Mouse (Mus musculus): ENCODE results near the gene Pam.

Pam gene

DNA sequence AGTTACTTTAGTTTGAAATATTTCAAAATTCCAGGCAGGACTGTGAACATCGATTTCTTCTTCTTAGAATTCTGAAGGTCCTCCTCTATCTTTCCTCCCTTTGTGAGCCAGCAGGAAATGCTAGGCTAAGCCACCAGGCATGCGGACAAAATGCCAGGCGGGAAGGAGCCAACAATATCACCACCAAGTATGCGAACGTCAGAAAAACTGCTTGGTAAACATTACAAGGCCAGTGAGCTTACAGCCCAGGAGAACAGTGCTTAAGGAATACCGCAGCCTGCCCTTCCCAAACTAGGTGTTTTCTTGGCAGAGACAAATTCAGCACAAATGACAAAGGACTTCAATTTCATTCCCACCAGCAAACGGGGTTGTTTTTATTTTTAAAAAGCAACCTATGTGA lies 15.8 kb downstream of the Pam start:
- DNase-seq (ENCODE audit: low spot score) = no peak

DNA sequence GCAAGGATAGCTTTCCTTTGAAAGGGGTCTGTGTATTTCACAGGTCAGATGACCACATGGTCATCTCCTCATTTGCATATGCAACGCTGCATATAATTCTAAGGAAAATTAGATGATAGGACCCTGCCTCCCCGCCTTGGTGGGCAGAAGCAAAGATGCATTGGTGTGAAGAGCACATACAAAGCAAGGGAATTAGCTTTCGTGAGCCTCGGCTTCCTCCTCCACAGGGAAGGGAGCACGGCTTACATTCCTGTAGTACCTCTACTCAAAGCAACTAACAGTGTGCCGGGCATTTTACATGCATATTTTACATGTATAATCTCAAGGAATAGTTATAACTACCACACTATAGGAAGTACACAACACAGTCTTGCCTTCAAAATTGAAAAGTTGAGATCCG lies 16.7 kb downstream of the Pam start:
- no peak for DNase-seq (ENCODE audit: low spot score)

DNA sequence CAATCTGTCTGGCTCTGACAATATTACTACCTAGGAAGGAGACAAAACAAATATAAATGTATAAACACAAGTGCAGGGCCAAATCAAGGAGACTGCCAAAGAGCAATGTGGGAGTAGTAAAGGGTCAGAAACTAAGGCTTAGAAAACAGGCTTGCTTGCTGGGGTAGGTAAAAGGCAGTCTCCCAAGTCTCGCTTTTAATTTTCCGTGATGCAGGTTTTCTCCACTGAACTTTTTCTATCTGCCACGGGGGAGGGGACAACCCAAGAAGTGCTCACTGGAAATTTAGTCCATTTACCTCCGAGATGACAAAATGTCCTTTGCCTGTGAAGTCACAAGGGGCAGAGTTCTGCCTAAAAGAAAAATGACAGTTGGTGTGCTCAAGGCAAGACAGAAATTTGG lies 21.6 kb downstream of the Pam start:
- DNase-seq (ENCODE audit: low spot score) = no peak

DNA sequence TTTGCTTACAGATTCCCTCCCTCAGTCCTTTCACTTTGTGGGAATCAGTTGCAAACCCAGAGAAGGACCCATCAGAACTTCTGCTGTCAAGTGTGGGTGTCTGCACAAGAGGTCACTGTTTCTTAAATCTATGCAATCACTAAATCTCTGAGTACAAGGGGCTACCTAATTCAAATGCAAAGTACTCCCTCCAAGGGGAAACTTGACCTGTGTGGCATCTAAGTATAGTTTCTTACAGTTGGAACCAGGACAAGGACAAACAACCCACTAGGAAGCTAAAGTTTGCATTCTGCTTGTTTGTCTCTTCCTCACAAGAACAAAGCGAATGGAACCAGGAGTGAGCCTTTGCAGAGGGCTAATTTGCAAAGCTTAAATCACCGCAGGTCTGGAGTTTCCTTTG lies 22.3 kb downstream of the Pam start:
- no peak for DNase-seq (ENCODE audit: low spot score)

DNA sequence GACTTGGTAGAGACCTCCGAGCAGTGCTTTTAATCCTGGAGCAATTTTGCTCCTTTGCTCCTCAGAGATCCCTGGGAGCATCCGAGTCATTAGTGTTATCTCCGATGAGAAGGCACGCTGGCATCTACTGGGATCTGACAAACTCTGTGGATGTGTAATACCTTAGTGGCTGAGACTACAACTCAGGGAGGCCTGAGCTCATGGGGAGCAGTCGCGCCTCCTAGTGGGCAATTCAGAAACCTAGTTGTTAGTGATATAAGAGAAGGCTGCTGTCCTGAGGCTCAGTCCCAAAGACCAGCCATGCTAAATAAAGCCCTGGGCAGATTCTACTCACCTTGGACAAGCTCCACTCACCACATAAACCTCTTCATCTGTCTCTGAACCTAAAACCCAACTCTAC lies 23.4 kb downstream of the Pam start:
- no peak for DNase-seq (ENCODE audit: low spot score)

DNA sequence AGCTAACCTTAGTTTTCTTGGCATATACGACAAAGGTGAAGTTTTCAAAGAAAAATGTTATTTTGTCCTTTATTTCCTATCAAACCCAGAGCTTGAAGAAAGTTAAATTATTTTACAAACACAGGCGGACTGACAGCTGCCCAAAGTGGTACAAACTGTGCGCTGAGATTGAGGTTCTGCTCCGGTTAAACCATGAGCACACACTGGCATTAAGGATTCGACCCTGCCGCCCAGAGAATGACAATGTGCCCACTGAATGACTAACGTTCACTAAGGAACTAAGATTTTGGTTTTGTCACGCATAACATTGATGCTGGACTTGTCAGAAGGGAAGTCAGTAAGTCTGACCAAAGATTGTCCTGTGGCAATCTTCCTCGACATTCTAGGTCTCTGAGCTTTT lies 24.0 kb downstream of the Pam start:
- DNase-seq (ENCODE audit: low spot score) = no peak

DNA sequence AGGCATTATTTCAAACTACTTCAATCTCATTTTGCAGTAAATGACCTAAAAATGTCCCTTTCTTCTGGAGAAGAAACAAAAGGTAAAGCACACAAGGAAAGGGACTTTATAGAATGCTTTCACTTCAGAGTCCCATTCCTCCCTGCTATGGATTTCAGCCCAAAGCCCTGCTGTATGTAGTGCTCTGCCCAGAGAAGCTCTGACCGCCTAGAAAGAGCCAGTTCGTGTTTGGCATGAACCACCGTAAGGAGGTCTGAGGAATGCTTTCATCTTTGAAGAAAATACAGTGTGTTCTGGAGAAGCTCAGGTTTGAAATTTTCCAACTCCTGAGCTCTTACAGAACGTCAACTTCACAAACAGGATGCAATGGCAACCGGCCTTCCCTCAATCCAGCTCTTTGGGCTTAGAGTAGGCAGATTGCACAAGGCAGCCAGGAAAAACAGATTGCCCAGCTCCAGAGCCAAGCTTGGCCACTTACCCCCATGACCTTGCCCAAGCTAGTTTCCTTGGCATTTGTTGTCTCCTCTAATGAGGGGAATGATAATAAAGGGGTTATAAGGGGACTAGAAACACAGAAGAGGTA lies 24.6 kb downstream of the Pam start:
- no peak for DNase-seq (ENCODE audit: low spot score)

DNA sequence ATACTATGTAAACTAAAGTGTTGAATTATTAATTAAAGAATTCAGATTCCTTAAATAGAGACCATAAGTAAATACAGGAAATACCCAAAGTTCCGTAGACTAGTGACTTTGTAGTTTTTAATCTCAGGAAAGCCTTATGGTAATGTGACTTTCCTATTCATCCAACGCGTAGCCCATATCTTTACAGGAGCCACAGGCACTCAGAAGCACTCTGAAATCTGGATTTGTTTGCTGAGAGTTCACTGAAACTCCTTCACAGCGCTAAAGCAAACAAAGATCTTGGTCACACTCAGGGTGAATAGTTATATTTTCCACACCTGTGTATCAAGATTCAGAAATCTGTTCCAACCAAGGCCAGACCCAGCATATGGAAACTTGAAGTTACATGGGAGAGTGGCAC lies 27.3 kb downstream of the Pam start:
- DNase-seq (ENCODE audit: low spot score) = no peak

DNA sequence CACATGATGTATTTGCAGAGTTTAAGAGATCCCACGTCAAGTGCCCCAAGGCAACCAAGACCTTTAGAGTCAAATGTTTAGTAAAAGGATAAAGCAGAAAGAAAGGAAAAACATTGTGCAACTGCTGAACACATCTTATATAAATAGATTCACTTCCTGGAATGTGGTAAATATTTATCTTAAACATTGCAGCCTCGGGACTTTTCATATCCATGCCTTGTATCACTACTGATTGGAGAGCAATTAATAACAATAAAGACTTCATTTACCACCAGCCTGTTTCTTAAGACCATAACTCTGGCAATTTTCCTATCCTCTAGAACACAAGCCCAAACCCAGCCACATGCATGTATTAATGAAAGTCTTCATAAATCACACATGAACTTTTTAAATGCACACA lies 33.4 kb downstream of the Pam start:
- no peak for DNase-seq (ENCODE audit: low spot score)

DNA sequence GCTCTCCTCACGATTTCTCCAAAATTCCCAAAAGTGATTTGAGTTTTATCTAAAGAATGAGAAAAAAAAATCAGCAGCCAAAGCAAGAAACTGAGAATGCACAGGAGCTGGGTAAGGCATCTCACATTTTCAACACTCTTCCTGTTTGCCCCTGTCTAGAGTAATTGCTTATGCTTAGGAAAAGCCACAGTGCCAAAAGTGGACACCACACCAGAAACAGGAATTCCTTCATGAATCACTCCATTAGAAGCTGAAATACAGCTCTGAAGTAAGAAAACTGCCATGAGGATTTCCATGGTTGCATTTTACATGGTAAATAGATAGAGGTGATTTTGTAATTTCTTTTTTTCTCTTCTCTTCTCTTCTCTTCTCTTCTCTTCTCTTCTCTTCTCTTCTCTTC lies 36.0 kb downstream of the Pam start:
- DNase-seq (ENCODE audit: low spot score) = no peak

DNA sequence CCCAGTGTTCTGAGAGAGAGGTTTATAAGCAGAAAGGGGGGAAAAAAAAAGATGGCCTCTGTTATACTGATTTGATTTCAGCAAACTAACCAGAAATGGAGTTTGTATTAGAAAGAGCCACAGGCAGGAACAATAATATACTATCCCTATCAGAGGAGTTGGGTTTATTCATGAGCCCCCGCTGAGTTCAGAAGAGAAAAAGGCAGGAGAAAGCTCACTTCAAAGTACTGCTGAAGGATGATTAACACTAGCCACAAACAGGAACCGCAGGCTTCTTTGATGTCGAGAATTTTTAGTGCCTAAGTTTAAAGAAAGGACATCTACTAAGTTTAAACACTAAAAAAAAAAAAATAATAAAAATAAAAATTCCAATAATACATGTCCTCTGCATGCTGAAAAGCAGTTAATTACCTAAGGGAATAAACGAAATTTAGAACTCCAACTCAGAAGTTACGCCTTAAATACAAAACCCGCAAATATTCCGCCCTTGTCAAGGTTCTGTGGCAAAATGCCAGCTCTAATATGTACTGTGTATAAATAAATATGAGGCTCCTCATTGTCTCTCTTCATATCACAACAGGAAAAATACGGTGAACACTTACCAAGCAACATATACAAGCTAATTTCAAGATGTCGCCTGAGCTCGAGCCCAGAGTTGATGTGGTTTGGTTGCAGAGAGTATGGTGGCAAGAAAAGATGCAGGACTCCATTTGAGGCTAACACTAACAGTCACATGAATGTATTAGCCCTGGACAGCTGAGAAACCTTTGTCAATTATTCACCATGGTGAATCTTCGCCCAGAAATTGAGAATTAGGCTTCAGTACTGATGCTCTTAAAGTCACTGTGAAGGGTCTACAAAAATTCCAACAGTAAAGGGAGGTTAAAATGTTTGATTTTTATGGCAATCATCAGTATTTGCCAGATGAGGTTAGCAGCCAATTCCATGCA lies 38.2 kb downstream of the Pam start:
- no peak for DNase-seq (ENCODE audit: low spot score)

DNA sequence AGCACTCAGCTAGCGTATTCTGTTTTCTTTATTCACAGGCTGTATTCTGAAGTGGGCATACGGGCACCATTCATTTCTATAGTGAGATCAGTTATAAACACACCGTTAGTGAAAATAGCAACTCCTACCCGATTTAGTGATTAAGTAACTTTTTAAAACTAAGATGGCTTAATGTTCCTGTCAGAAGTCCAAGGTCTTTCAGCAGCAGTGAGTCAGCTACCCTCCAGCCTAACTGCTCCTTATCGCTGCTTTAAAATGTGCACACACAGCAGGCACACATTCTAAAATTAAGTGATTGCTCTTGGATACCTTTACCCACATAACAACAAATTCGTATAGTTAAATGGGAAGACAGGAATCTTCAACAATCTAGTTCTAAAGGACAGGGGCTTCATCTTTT lies 39.2 kb downstream of the Pam start:
- DNase-seq (ENCODE audit: low spot score) = no peak

DNA sequence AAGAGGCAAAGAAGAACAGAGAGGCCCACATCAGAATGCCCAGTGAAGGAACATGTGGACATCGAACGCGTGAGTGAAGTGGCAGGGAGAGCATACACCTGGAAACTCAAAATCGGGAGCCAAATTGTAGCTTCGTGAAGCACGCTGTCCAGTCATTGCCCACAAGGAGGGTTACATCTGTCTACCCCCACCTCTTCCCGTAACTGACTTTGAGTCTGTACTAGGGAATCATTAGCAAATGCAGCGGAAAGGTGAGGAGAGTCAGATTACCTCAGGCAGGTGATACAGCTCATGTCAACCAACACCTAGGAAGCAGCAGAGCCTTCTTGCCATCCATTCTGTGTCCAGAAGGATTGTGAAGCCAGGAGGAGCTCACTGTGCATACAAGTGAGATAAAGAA lies 39.9 kb downstream of the Pam start:
- DNase-seq (ENCODE audit: low spot score) = no peak

DNA sequence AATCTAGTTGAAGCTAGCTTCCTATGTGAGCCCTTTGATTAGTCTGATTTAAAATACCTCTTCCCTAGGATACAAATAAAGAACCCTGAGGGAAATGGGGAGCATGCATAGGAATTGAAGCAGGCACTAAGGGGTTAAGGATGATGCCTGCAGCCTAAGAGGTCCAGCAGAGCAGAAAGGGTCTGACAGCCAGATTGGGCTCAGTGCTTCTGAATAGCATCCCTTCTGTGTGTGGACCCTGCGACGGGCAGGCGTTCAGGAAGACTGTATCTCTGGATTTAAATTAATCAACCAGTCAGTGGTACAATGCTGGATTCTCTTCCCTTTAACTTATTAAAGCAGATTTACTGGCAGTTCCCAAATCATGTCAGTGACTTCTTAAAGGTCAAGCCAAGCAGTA lies 41.5 kb downstream of the Pam start:
- DNase-seq (ENCODE audit: low spot score) = no peak

DNA sequence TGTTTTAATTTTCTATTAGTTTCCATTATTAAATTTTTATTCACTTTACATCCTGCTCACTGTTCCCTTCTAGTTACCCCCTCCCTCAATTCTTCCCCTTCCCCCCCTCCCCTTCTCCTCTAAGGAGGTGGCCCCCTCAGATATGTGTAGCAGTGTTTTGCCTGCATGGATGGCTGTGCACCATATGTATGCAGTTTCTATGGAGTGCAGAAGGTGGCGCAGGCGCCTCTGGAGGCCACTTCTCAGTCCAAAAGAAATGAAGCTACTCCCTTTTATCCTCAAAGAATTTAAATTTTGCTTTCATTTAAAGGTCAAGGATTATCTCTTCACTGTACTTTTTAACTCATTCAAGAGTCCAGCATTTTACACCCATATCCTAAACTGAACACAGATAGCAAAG lies 42.0 kb downstream of the Pam start:
- no peak for DNase-seq (ENCODE audit: low spot score)

DNA sequence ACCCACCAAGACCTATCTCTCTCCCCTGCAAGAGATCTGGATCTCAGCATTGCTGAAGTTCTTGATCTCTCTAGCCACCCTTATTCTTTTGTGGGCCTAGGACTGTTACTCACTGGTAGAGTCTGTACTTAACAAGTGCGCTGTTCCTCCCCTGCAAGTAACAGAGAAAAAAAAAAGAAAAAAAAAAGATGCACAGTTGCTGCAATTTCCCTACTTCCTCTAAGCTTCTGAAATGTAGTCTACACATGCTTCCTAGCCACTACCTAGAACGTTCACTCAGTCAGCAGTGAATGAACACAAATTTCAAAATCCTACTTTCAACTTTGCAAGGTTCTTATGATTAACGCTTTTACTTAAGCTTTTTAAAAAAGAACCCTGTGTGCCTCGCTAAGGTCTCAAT lies 42.7 kb downstream of the Pam start:
- no peak for DNase-seq (ENCODE audit: low spot score)

DNA sequence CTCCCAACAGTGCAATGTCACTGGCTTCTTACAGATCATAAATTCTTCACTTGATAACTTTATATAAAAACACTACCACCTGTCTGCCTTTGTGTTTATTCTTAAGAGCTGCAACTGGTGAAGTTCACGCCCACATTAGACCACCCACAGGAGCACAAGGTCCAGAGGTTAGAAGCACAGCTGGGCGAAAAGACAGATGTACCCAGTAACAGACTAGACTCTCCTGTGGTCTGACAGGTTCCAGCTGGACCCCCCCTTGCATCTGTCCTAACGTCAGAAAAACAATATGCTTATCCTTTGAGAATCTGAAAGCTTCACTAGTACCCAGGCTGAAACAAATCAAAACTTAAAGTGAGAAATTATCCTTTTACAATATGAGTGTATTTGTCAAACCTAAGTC lies 44.4 kb downstream of the Pam start:
- no peak for DNase-seq (ENCODE audit: low spot score)

DNA sequence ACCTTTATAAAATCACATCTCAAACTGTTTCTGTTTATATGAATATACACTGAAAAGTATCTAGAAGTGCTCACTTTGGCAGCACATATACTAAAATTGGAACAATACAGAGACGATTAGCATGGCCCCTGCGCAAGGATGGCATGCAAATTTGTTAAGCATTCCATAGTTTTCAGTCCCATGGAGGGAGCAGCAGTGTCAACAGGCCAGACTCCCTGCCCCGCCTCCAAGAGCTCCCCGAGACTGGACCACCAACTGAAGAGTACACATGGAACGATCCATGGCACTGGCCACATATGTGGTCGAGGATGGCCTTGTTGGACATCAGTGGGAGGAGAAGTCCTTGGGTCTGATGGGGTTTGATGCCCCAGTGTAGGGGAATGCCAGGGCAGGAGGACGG lies 45.7 kb downstream of the Pam start:
- no peak for DNase-seq (ENCODE audit: low spot score)

DNA sequence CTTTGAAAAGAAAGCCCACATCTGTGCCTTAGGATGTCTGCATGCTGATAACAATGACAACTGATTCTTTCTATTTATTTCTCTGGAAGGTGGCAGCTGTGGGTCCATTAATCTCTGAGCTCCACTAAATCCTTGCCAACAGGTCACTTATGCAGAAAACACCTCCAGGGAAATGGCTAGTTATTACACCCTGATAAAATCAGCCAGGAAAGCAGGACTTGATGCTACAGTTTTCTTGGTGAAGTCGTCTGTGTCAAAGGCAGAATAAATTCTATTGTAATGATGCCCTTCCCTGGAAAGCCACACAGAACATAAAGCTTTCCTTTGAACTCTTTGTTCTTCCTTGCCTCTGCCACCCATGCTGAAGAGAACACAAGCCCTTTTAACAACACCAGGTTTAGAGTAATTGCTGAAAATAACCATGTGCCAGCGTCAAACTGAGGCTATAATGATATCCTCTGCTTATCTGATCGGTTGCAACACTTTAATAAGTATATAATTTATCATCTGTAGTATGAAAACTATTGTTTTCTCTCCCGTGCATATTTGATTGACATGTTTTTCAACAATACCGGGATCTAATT lies 47.1 kb downstream of the Pam start:
- DNase-seq (ENCODE audit: low spot score) = no peak

DNA sequence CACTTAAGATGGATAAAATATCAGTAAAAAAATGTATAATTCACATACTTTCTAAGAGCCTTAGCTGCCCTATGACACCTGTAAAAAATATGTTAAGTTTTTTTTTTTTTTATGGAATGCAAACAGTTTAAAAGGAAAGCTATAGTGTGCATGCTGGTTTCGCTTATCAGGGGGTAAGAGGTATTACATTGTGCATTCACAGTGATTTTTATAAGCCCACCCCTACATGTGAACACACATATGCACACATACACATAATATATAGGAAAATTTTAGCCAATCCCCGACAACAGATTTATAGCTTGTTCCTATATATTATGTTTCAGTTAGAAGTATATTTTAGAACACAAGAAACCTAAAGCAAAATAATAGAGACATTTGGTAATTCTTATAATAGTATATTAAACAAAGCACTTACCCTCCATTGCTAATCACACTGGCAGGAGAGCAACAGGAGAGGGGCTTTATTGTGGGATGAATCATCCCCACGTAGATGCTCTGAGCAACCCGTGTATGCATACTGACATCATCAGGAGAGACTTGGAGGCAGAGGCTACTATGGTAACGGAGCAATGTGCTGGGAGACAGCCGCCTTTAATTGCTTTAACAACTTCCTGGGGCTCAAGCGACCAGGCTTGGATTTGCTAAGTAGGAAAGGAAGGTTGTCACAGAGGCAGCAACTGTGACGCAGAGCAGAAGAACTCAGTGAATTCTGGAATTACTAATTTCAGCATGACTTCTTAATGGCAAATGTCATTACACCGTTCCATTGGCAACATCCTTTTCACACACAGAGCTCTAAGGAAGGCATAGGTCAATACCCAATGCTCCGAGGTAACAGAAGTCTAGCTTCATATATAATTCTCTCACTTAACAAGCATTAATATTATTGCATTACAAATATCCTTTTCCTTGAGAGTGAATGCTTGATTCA lies 47.9 kb downstream of the Pam start:
- no peak for DNase-seq (ENCODE audit: low spot score)

DNA sequence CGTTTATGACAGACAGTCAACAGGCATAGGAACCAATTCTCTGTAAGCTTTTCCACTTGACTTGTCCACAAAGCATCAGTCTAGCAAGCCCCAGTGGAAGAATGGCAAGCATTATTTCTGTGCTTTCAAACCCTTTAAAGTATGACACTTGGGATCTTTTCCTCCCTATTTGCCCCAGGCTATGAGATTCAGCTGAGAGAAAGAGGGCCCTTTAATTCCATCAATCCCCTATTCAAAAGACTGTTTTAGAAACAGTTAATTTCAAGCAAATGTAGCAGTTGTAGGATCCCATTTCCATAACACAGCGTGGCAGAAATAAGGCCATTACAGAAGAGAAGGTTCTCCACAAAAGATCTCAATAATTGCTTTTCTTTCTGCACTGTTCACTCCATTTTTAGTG lies 53.0 kb downstream of the Pam start:
- no peak for DNase-seq (ENCODE audit: low spot score)

DNA sequence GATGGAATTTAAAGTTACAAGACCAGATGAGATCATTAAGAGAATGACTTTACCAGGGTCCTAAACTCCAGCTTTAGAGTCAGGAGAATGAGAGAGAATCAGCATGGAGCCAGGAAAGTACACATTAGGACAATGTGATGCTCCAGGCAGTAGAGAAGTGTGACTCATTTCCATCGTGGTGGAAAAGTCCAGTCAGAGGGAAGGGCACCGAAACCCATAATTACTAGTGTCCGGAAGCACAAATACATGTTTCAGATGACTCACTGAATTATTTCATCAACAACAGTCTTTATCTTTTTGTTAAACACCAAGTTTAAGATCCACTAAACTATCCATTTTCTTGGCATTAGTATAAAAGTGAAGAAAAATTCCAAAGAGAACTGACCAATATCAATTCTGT lies 57.2 kb downstream of the Pam start:
- no peak for DNase-seq (ENCODE audit: low spot score)
